22 mouse cellular contexts compared by ENCODE assay signal in genomic region chr13:76547854-76548253, GRCm38 (mm10).
A peak's percentile ranks its signal among the peaks of the same experiment; 100 is the strongest.
DNase-seq lines count a peak whose midpoint lies in the region; ATAC-seq and TF ChIP-seq lines count a peak whose summit lies in the region.
"Had no signal": no experiment of that assay in that cellular context is flagged by ENCODE, and none has a peak within 500 bp of the region (broad histone marks: within the 10 kb centered on the region; RNA-seq: fewer than 3 reads in every experiment).

No protein-coding gene starts in this region.

- no peaks in the 10 kb centered on the region for H3K27me3 ChIP-seq in stomach, postnatal 0 days (ENCODE audit: control insufficient read depth, insufficient read depth, low read length)
- H3K27me3 ChIP-seq: embryonic facial prominence, embryonic 15.5 days; heart, embryonic 13.5 days; hindbrain, embryonic 12.5 days had no signal

- H3K36me3 ChIP-seq in stomach, postnatal 0 days (ENCODE audit: control insufficient read depth, insufficient read depth, low read length) = no peaks in the 10 kb centered on the region
- H3K36me3 ChIP-seq: embryonic facial prominence, embryonic 15.5 days; forebrain, embryonic 10.5 days; heart, embryonic 13.5 days; hindbrain, embryonic 12.5 days had no signal

- DNase-seq in cerebellum, adult 11 months = peak; percentile 51
- DNase-seq in cerebellum, adult 18-20 months = peak; percentile 63 to 70
- DNase-seq in cerebellum, adult 9-11 months = peak; percentile 76
- DNase-seq in cerebellum, postnatal 36 days = peak; percentile 45 to 59
- no peak for DNase-seq in thymus, postnatal 25 days
- no peak for DNase-seq in stomach, postnatal 0 days (ENCODE audit: low spot score)
- DNase-seq: adrenal gland, adult 2 months; adrenal gland, postnatal 25 days; embryo, embryonic 11 days; gastrocnemius, postnatal 36 days; heart, adult 11 months; heart, postnatal 4 days; kidney, adult 11 months had no signal

- ATAC-seq in stomach, postnatal 0 days (ENCODE audit: low FRiP score, low TSS enrichment) = no peak
- ATAC-seq in megakaryocyte, adult 5-6 weeks (ENCODE audit: poor library complexity, severe bottlenecking) = no peak
- ATAC-seq: forebrain, embryonic 14.5 days; hindbrain, embryonic 16.5 days; inflammation-experienced regulatory T-cells, adult 6 months had no signal

- no peak for TF ChIP-seq EP300 in stomach, postnatal 0 days (optimal IDR thresholded peaks at IDR 0.05)

- H3K27ac ChIP-seq in stomach, postnatal 0 days (replicated peaks) = no peak overlapping the region
- H3K27ac ChIP-seq: embryonic facial prominence, embryonic 15.5 days; forebrain, embryonic 10.5 days; heart, embryonic 13.5 days; hindbrain, embryonic 12.5 days had no signal

- no peak overlapping the region for H3K9ac ChIP-seq in stomach, postnatal 0 days (ENCODE audit: low read length)
- H3K9ac ChIP-seq: embryonic facial prominence, embryonic 15.5 days; heart, embryonic 13.5 days; hindbrain, embryonic 12.5 days had no signal

- H3K4me2 ChIP-seq in stomach, postnatal 0 days (replicated peaks; ENCODE audit: low read depth) = no peak overlapping the region
- H3K4me2 ChIP-seq: embryonic facial prominence, embryonic 15.5 days; heart, embryonic 13.5 days; hindbrain, embryonic 12.5 days had no signal

- H3K4me3 ChIP-seq in stomach, postnatal 0 days (ENCODE audit: low read depth, low read length) = no peak overlapping the region
- H3K4me3 ChIP-seq: embryonic facial prominence, embryonic 15.5 days; erythroblast, embryonic 14.5 days; forebrain, embryonic 10.5 days; heart, embryonic 13.5 days; hindbrain, embryonic 12.5 days had no signal

- no peak for TF ChIP-seq CTCF in stomach, postnatal 0 days (IDR thresholded peaks at IDR 0.05; ENCODE audit: low read depth)

- H3K4me1 ChIP-seq in stomach, postnatal 0 days (replicated peaks; ENCODE audit: control insufficient read depth, insufficient read depth) = no peaks in the 10 kb centered on the region
- H3K4me1 ChIP-seq: embryonic facial prominence, embryonic 15.5 days; heart, embryonic 13.5 days; hindbrain, embryonic 12.5 days had no signal

- 70% methylated on average over 2 of the region's 2 CpGs for WGBS in stomach, postnatal 0 days

- H3K9me3 ChIP-seq in stomach, postnatal 0 days (ENCODE audit: control insufficient read depth, low read length) = no peaks in the 10 kb centered on the region
- H3K9me3 ChIP-seq: embryonic facial prominence, embryonic 15.5 days; forebrain, embryonic 10.5 days; heart, embryonic 13.5 days; hindbrain, embryonic 12.5 days had no signal

Comparison
In these comparisons a context has a peak if more than half of its experiments do, and no peak if none do; other contexts are left out.
1. DNase-seq: peak in cerebellum, adult 11 months (single experiment), cerebellum, adult 18-20 months (2 of 2), cerebellum, adult 9-11 months (single experiment) and cerebellum, postnatal 36 days (2 of 2); none in thymus, postnatal 25 days (single experiment) and stomach, postnatal 0 days (single experiment).